Mouse (Mus musculus) embryonic facial prominence, embryonic 15.5 days (tissue): ENCODE measurements at regions not wholly inside any gene's neighbourhood (a gene's known extent, or its start where the extent isn't known, plus 50 kb on each side); places are given as distances from the start of the nearest gene placed in this dataset.

Source experiments
- ATAC-seq: fragments of 200-750 bp; cut with Nextera tagmentation; 2 replicates; pipeline ENCODE4 v1.8.0; 2017; ENCODE audit warnings: low read depth, moderate TSS enrichment; ENCODE audit not compliant: insufficient number of reproducible peaks, low FRiP score, low TSS enrichment
- H3K27ac ChIP-seq: fragments of 300-500 bp; sonication (generic); replicated peaks from 2 replicates; pipeline ENCODE4 v1.5.1; 2015; ENCODE audit warnings: mild to moderate bottlenecking, inconsistent platforms
- H3K27me3 ChIP-seq: fragments of 300-500 bp; sonication (generic); 2 replicates; pipeline ENCODE4 v1.6.1; 2015; ENCODE audit warnings: inconsistent platforms
- H3K36me3 ChIP-seq: fragments of 300-500 bp; sonication (generic); 2 replicates; pipeline ENCODE4 v1.6.1; 2015; ENCODE audit warnings: mild to moderate bottlenecking, inconsistent platforms
- H3K4me1 ChIP-seq: fragments of 300-500 bp; sonication (generic); 2 replicates; pipeline ENCODE4 v1.6.1; 2015; ENCODE audit warnings: inconsistent platforms
- H3K4me2 ChIP-seq: fragments of 300-500 bp; sonication (generic); replicated peaks from 2 replicates; pipeline ENCODE4 v1.6.1; 2015; ENCODE audit warnings: mild to moderate bottlenecking, inconsistent platforms
- H3K4me3 ChIP-seq: fragments of 300-500 bp; sonication (generic); replicated peaks from 2 replicates; pipeline ENCODE4 v1.5.1; 2015; ENCODE audit warnings: mild to moderate bottlenecking, inconsistent platforms
- H3K9ac ChIP-seq: fragments of 300-500 bp; sonication (generic); 2 replicates; pipeline ENCODE4 v1.6.1; 2015; ENCODE audit warnings: inconsistent platforms
- H3K9me3 ChIP-seq: fragments of 300-500 bp; sonication (generic); replicated peaks from 2 replicates; pipeline ENCODE4 v1.6.1; 2016; ENCODE audit warnings: inconsistent platforms
- WGBS: fragments of 180-500 bp; shearing (Covaris S2); methylation state at CpG from one replicate; pipeline ENCODE4 v1.1.7; 2015; 5-methylcytosine and 5-hydroxymethylcytosine counted together

GRCm38 (mm10) chr2:178751247-178751646 is 320.9 kb downstream of the Cdh26 start:
- no peak for ATAC-seq
- Histone ChIP-seq H3K27ac (no peak overlapping the region), H3K4me3 (no peak overlapping the region), H3K36me3 (no peaks in the 10 kb centered on the region), H3K4me2 (no peak overlapping the region), H3K9me3 (no peaks in the 10 kb centered on the region), H3K9ac (no peak overlapping the region), H3K4me1 (0 out of 2 replicates have a peak, but pooled peaks cover 7% of the 10 kb centered on the region), H3K27me3 (no peaks in the 10 kb centered on the region)
- 73% methylated on average over 1 of the region's 1 CpGs for WGBS

DNA sequence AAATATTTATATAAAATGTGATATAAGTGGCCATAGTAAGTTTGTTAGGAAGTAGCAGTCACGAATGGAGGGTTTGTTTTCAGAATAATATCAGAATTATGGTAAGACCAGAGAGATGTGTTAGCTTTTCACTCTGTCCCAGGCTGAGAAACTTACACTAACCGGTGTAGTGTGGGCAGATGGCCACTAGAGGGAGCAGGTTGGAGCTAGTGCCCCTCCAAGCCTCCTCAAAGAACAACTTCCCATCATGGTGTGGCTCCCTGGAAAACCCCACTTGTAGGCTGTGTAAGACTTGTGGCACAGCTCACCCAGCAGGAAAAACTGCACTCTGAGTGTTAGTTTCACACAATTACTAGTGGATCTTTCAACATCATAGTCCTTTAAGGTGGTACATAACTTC is 328.0 kb downstream of the Cdh26 start:
- H3K4me1 ChIP-seq = 0 out of 2 replicates have a peak, but pooled peaks cover 7% of the 10 kb centered on the region
- H3K36me3 ChIP-seq = no peaks in the 10 kb centered on the region
- H3K9ac ChIP-seq = no peak overlapping the region
- no peaks in the 10 kb centered on the region for H3K27me3 ChIP-seq
- WGBS = 4% methylated on average over 2 of the region's 2 CpGs
- no peaks in the 10 kb centered on the region for H3K9me3 ChIP-seq
- ATAC-seq = no peak
- H3K4me3 ChIP-seq = no peak overlapping the region
- no peak overlapping the region for H3K4me2 ChIP-seq
- no peak overlapping the region for H3K27ac ChIP-seq

DNA sequence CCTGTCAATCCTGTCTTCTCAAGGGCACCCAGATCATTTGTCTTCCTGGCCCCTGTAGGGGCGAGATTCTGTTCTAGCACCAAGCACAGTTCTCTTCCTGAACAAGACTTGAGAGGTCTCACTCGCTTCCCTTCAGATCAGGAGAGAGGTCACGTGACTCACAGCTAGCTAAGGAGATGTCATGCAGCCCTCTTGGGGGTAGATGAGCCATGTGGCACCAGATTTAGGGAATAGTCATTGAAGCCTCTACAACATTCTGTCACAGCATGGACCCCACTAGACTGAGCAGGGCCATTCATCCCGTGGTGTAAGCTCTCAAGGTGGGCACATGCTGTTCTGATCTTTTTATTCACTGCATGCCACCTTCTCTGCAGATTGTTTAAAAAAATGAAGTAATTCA is 338.2 kb downstream of the Cdh26 start:
- 69% methylated on average over 4 of the region's 4 CpGs for WGBS

GRCm38 (mm10) chr2:178769001-178769400 is 338.7 kb downstream of the Cdh26 start:
- Histone ChIP-seq H3K4me3 (no peak overlapping the region), H3K36me3 (no peaks in the 10 kb centered on the region), H3K4me2 (no peak overlapping the region), H3K9me3 (no peaks in the 10 kb centered on the region), H3K9ac (no peak overlapping the region), H3K27me3 (no peaks in the 10 kb centered on the region), H3K27ac (no peak overlapping the region), H3K4me1 (no peaks in the 10 kb centered on the region)
- 73% methylated on average over 4 of the region's 4 CpGs for WGBS
- ATAC-seq = no peak

More for the DNA sequence above, 338.2 kb downstream of the Cdh26 start:
- Histone ChIP-seq H3K27ac (no peak overlapping the region), H3K27me3 (no peaks in the 10 kb centered on the region), H3K9ac (no peak overlapping the region), H3K36me3 (no peaks in the 10 kb centered on the region), H3K9me3 (no peaks in the 10 kb centered on the region), H3K4me2 (no peak overlapping the region), H3K4me3 (no peak overlapping the region), H3K4me1 (no peaks in the 10 kb centered on the region)
- ATAC-seq = no peak

GRCm38 (mm10) chr2:178771435-178771834 is 341.1 kb downstream of the Cdh26 start:
- Histone ChIP-seq H3K27ac (no peak overlapping the region), H3K36me3 (no peaks in the 10 kb centered on the region), H3K27me3 (no peaks in the 10 kb centered on the region), H3K9me3 (no peaks in the 10 kb centered on the region), H3K4me2 (no peak overlapping the region), H3K4me3 (no peak overlapping the region), H3K4me1 (no peaks in the 10 kb centered on the region), H3K9ac (no peak overlapping the region)
- no peak for ATAC-seq
- 17% methylated on average over 1 of the region's 1 CpGs for WGBS

GRCm38 (mm10) chr2:178771881-178772280 is 341.6 kb downstream of the Cdh26 start:
- H3K36me3 ChIP-seq = no peaks in the 10 kb centered on the region
- H3K4me3 ChIP-seq = no peak overlapping the region
- no peak overlapping the region for H3K9ac ChIP-seq
- WGBS = 82% methylated on average over 3 of the region's 3 CpGs
- no peak overlapping the region for H3K27ac ChIP-seq
- no peaks in the 10 kb centered on the region for H3K27me3 ChIP-seq
- no peaks in the 10 kb centered on the region for H3K4me1 ChIP-seq
- H3K4me2 ChIP-seq = no peak overlapping the region
- no peaks in the 10 kb centered on the region for H3K9me3 ChIP-seq
- no peak for ATAC-seq

DNA sequence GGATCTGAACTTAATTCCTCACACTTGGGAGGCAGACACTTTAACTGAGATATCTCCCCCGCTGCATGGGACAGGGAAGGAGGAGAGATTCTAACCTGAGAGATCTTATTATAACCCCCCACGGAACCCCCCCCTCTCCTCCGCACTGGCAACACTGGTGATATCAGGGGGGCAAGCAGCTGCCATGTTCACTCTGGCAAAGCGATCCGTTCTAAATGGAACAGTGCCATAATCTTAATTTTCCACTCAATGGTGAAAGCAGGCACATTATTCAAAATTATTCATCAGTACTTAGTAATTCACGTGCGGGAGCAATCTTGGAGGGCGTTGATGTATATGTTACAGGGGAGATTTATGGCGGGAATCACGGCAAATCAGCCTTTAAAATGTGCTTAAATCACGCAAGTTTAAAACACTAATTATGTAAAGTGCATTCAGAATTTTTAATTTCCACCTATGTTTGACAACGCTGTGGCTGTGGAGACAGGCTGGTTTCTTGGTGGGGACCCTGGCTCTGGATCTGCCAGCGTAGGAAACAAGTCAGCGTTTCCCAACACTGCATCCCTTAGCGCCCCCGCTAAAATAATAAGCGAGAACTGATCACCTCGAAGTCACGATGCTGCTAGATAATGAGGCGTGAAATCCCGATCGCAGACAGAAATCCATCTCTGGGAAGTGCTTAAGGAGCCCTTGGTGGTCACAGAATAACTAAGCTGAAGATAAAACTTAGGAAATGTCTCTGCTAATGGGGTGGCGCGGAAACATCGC is 354.7 kb downstream of the Cdh26 start:
- H3K9ac ChIP-seq = no peak overlapping the region
- no peak overlapping the region for H3K4me3 ChIP-seq
- no peaks in the 10 kb centered on the region for H3K9me3 ChIP-seq
- no peak for ATAC-seq
- no peaks in the 10 kb centered on the region for H3K36me3 ChIP-seq
- no peak overlapping the region for H3K27ac ChIP-seq
- WGBS = 71% methylated on average over 25 of the region's 25 CpGs
- no peaks in the 10 kb centered on the region for H3K27me3 ChIP-seq
- no peak overlapping the region for H3K4me2 ChIP-seq
- H3K4me1 ChIP-seq = no peaks in the 10 kb centered on the region

DNA sequence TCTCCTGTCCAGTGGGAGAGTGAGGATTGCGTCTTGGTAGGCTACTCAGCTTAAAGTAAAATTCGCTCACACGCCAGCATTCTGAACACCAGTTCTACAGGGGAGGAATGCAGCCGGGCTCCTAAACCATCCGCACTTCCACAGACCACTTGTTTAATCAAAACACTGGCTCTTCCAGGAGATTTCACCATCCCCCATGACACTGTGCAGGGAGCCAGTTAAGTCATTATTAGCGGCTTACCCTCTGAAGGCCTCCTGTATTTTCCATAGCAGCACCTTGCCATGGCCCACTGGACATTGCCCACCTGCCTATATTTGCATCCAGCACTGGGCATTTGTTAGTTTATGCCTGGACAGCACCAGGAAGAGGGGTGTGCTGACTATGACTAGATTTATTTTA is 355.5 kb downstream of the Cdh26 start:
- H3K4me1 ChIP-seq = no peaks in the 10 kb centered on the region
- no peak overlapping the region for H3K27ac ChIP-seq
- 38% methylated on average over 6 of the region's 6 CpGs for WGBS
- H3K27me3 ChIP-seq = no peaks in the 10 kb centered on the region
- H3K4me3 ChIP-seq = no peak overlapping the region
- no peak overlapping the region for H3K4me2 ChIP-seq
- no peaks in the 10 kb centered on the region for H3K9me3 ChIP-seq
- H3K9ac ChIP-seq = no peak overlapping the region
- H3K36me3 ChIP-seq = no peaks in the 10 kb centered on the region
- ATAC-seq = no peak

- H3K4me1 ChIP-seq = no peaks in the 10 kb centered on the region
- no peak overlapping the region for H3K27ac ChIP-seq
- WGBS = 34% methylated on average over 3 of the region's 3 CpGs
- no peaks in the 10 kb centered on the region for H3K27me3 ChIP-seq
- no peak overlapping the region for H3K4me2 ChIP-seq
- H3K9ac ChIP-seq = no peak overlapping the region
- ATAC-seq = no peak
- no peak overlapping the region for H3K4me3 ChIP-seq
- no peaks in the 10 kb centered on the region for H3K36me3 ChIP-seq
- no peaks in the 10 kb centered on the region for H3K9me3 ChIP-seq
Observed at GRCm38 (mm10) chr2:178795841-178796240, 365.5 kb downstream of the Cdh26 start.

GRCm38 (mm10) chr2:178801464-178801863 is 371.1 kb downstream of the Cdh26 start:
- no peaks in the 10 kb centered on the region for H3K4me1 ChIP-seq
- WGBS = 51% methylated on average over 12 of the region's 12 CpGs
- no peak overlapping the region for H3K9ac ChIP-seq
- no peak overlapping the region for H3K4me2 ChIP-seq
- no peaks in the 10 kb centered on the region for H3K27me3 ChIP-seq
- H3K4me3 ChIP-seq = no peak overlapping the region
- no peak overlapping the region for H3K27ac ChIP-seq
- no peaks in the 10 kb centered on the region for H3K36me3 ChIP-seq
- H3K9me3 ChIP-seq = no peaks in the 10 kb centered on the region
- no peak for ATAC-seq

- H3K27me3 ChIP-seq = no peaks in the 10 kb centered on the region
- H3K36me3 ChIP-seq = no peaks in the 10 kb centered on the region
- H3K4me3 ChIP-seq = no peak overlapping the region
- no peak overlapping the region for H3K4me2 ChIP-seq
- H3K27ac ChIP-seq = no peak overlapping the region
- H3K9ac ChIP-seq = no peak overlapping the region
- no peak for ATAC-seq
- 64% methylated on average over 8 of the region's 8 CpGs for WGBS
- no peaks in the 10 kb centered on the region for H3K4me1 ChIP-seq
- H3K9me3 ChIP-seq = no peaks in the 10 kb centered on the region
Observed at GRCm38 (mm10) chr2:178805283-178805682, 375.0 kb downstream of the Cdh26 start.

GRCm38 (mm10) chr2:178821552-178821951 is 391.2 kb downstream of the Cdh26 start:
- H3K4me2 ChIP-seq = no peak overlapping the region
- ATAC-seq = no peak
- H3K27me3 ChIP-seq = no peaks in the 10 kb centered on the region
- H3K9ac ChIP-seq = no peak overlapping the region
- no peaks in the 10 kb centered on the region for H3K36me3 ChIP-seq
- WGBS = 66% methylated on average over 6 of the region's 6 CpGs
- no peaks in the 10 kb centered on the region for H3K9me3 ChIP-seq
- H3K27ac ChIP-seq = no peak overlapping the region
- no peaks in the 10 kb centered on the region for H3K4me1 ChIP-seq
- no peak overlapping the region for H3K4me3 ChIP-seq
